Mouse (Mus musculus) urinary bladder, postnatal 14 days (tissue): Measurements from ENCODE around the gene Eya2.

Experiments used
- DNase-seq: peaks from one replicate; pipeline ENCODE4 v3.0.0; 2021; ENCODE audit warnings: low spot score

The Eya2 gene

GRCm38 (mm10) chr2:165653001-165653921 is 58.4 kb downstream of the Eya2 start:
- peak; percentile 62 for DNase-seq

GRCm38 (mm10) chr2:165654151-165654550 is 59.3 kb downstream of the Eya2 start:
- DNase-seq, result no peak

GRCm38 (mm10) chr2:165654696-165655491 is 60.1 kb downstream of the Eya2 start:
- DNase-seq, result peak; percentile 52

GRCm38 (mm10) chr2:165656541-165656940 is 61.7 kb downstream of the Eya2 start:
- DNase-seq, result no peak

- DNase-seq, result no peak
Measured at GRCm38 (mm10) chr2:165656956-165657355, 62.1 kb downstream of the Eya2 start.

- no peak for DNase-seq
Measured at GRCm38 (mm10) chr2:165659552-165659951, 64.7 kb downstream of the Eya2 start.

GRCm38 (mm10) chr2:165663266-165663665 is 68.4 kb downstream of the Eya2 start:
- DNase-seq, result no peak

GRCm38 (mm10) chr2:165664648-165665047 is 69.8 kb downstream of the Eya2 start:
- no peak for DNase-seq

GRCm38 (mm10) chr2:165665176-165665575 is 70.3 kb downstream of the Eya2 start:
- peak; percentile 61 for DNase-seq

GRCm38 (mm10) chr2:165667096-165667495 is 72.3 kb downstream of the Eya2 start:
- DNase-seq, result no peak

GRCm38 (mm10) chr2:165682719-165683118 is 87.9 kb downstream of the Eya2 start:
- no peak for DNase-seq

GRCm38 (mm10) chr2:165687516-165687915 is 92.7 kb downstream of the Eya2 start:
- no peak for DNase-seq

- DNase-seq, result no peak
Measured at GRCm38 (mm10) chr2:165688896-165689295, 94.1 kb downstream of the Eya2 start.

GRCm38 (mm10) chr2:165691016-165691415 is 96.2 kb downstream of the Eya2 start:
- DNase-seq, result no peak

GRCm38 (mm10) chr2:165692944-165693660 is 98.3 kb downstream of the Eya2 start:
- DNase-seq, result peak; percentile 86

- no peak for DNase-seq
Measured at GRCm38 (mm10) chr2:165694767-165695166, 99.9 kb downstream of the Eya2 start.

- no peak for DNase-seq
Measured at GRCm38 (mm10) chr2:165700252-165700908, 105.5 kb downstream of the Eya2 start.

- DNase-seq, result no peak
Measured at GRCm38 (mm10) chr2:165703033-165703805, 108.4 kb downstream of the Eya2 start.

- DNase-seq, result no peak
Measured at GRCm38 (mm10) chr2:165708266-165708665, 113.4 kb downstream of the Eya2 start.

GRCm38 (mm10) chr2:165716688-165717087 is 121.9 kb downstream of the Eya2 start:
- no peak for DNase-seq
